8 mouse cellular contexts compared by ENCODE assay signal in the genomic region with DNA sequence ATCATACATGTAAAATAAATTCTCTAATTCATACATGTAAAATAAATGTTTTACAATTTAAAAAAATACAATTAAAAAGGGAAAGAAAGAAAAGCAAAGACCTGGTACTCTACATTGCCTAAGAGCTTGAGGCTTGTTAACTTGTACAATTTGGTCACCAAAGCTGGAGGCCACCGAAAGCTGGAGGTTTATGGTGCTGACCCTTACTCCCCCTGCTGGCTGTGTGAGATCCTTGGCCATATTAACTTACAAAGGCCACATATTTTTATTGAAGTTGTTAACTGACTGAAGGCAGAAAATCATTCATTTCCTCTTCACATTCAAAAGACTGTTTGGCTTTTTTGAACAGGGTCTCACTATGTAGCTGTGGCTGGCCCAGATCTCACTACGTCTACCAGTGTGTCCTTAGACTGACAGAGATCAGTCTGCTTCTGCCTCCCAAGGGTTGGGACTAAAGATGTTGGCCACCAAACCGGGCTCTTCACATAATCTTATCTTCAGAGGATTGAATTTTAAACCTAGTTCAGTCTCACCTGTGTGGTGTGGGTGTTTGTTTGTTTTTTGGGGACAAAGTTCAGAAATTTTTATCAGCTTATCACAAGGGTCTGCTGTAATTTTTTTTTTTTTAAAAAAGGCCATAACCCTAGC. TPM values are rescaled to one million over a fixed set of nuclear protein-coding genes. Genes with fewer than 3 reads are reported as not detected.
A peak's percentile ranks its signal among the peaks of the same experiment; 100 is the strongest.
DNase-seq lines count a peak whose midpoint lies in the region; ATAC-seq and TF ChIP-seq lines count a peak whose summit lies in the region.

No protein-coding gene starts in this region.

- H3K4me1 ChIP-seq in midbrain, embryonic 10.5 days: no peaks in the 10 kb centered on the region; the same call in 1 of the 2 replicates
- peaks cover 12% of the 10 kb centered on the region for H3K4me1 ChIP-seq in midbrain, embryonic 15.5 days
- H3K4me1 ChIP-seq in bone marrow, adult 2 months (ENCODE audit: control insufficient read depth, insufficient read depth, low read length): no peaks in the 10 kb centered on the region; the same call in 1 of the 2 replicates
- H3K4me1 ChIP-seq in intestine, embryonic 14.5 days (replicated peaks; ENCODE audit: control insufficient read depth, insufficient read depth, low read length): peaks cover 15% of the 10 kb centered on the region
- peaks cover 32% of the 10 kb centered on the region for H3K4me1 ChIP-seq in neural tube, embryonic 15.5 days

- H3K4me2 ChIP-seq in midbrain, embryonic 15.5 days: no peak overlapping the region
- H3K4me2 ChIP-seq in intestine, embryonic 14.5 days (ENCODE audit: low read length): no peak overlapping the region
- no peak overlapping the region for H3K4me2 ChIP-seq in neural tube, embryonic 15.5 days

- peak; percentile 38 for DNase-seq in midbrain, embryonic 10.5 days (ENCODE audit: low spot score)
- no peak for DNase-seq in intestine, embryonic 14.5 days (ENCODE audit: low spot score)
- no peak for DNase-seq in layer of hippocampus, postnatal 14 days (ENCODE audit: low spot score in 2 of 2)
- DNase-seq in left cerebral cortex, adult 8-10 months (ENCODE audit: low spot score in 2 of 2): no peak

- peak; percentile 71 for TF ChIP-seq CTCF in bone marrow, adult 2 months (IDR thresholded peaks at IDR 0.05; ENCODE audit: control insufficient read depth, insufficient read depth, low read length)

- H3K36me3 ChIP-seq in midbrain, embryonic 10.5 days: peaks cover 13% of the 10 kb centered on the region
- H3K36me3 ChIP-seq in midbrain, embryonic 15.5 days (replicated peaks): no peaks in the 10 kb centered on the region
- no peaks in the 10 kb centered on the region for H3K36me3 ChIP-seq in intestine, embryonic 14.5 days (ENCODE audit: control insufficient read depth, insufficient read depth, low read length)
- H3K36me3 ChIP-seq in neural tube, embryonic 15.5 days: no peaks in the 10 kb centered on the region

- no peak overlapping the region for H3K9ac ChIP-seq in midbrain, embryonic 15.5 days
- H3K9ac ChIP-seq in intestine, embryonic 14.5 days (ENCODE audit: low read length): no peak overlapping the region
- H3K9ac ChIP-seq in neural tube, embryonic 15.5 days (replicated peaks): no peak overlapping the region

- TF ChIP-seq POLR2A in bone marrow, adult 2 months (IDR thresholded peaks at IDR 0.05; ENCODE audit: borderline replicate concordance, control insufficient read depth, low read depth, low read length): no peak

- WGBS in midbrain, embryonic 10.5 days: 77% methylated on average over 3 of the region's 3 CpGs
- 75% methylated on average over 3 of the region's 3 CpGs for WGBS in midbrain, embryonic 15.5 days
- WGBS in bone marrow, adult 2 months: 38% methylated on average over 3 of the region's 3 CpGs
- WGBS in intestine, embryonic 14.5 days: 60% methylated on average over 3 of the region's 3 CpGs
- 69% methylated on average over 3 of the region's 3 CpGs for WGBS in neural tube, embryonic 15.5 days

- H3K27ac ChIP-seq in midbrain, embryonic 10.5 days (replicated peaks): no peak overlapping the region
- H3K27ac ChIP-seq in midbrain, embryonic 15.5 days: no peak overlapping the region
- no peak overlapping the region for H3K27ac ChIP-seq in bone marrow, adult 2 months (ENCODE audit: control insufficient read depth, insufficient read depth, low read depth, low read length, poor library complexity)
- no peak overlapping the region for H3K27ac ChIP-seq in intestine, embryonic 14.5 days (ENCODE audit: low read depth)
- no peak overlapping the region for H3K27ac ChIP-seq in neural tube, embryonic 15.5 days (replicated peaks)

- ATAC-seq in midbrain, embryonic 15.5 days (replicated peaks): no peak
- ATAC-seq in intestine, embryonic 14.5 days (replicated peaks; ENCODE audit: low FRiP score, low TSS enrichment, low read depth): peak; percentile 63
- ATAC-seq in megakaryocyte progenitor cell, adult 5-6 weeks (replicated peaks; ENCODE audit: poor library complexity): peak; percentile 85
- ATAC-seq in neural tube, embryonic 15.5 days (ENCODE audit: low FRiP score): no peak

- no peak overlapping the region for H3K4me3 ChIP-seq in midbrain, embryonic 10.5 days
- no peak overlapping the region for H3K4me3 ChIP-seq in midbrain, embryonic 15.5 days
- H3K4me3 ChIP-seq in bone marrow, adult 2 months (replicated peaks; ENCODE audit: control insufficient read depth, low read depth, low read length): no peak overlapping the region
- H3K4me3 ChIP-seq in intestine, embryonic 14.5 days (ENCODE audit: low read depth, low read length): no peak overlapping the region
- no peak overlapping the region for H3K4me3 ChIP-seq in neural tube, embryonic 15.5 days (replicated peaks)

- no peaks in the 10 kb centered on the region for H3K9me3 ChIP-seq in midbrain, embryonic 10.5 days (replicated peaks)
- H3K9me3 ChIP-seq in midbrain, embryonic 15.5 days: no peaks in the 10 kb centered on the region
- H3K9me3 ChIP-seq in intestine, embryonic 14.5 days (ENCODE audit: control insufficient read depth, low read length): no peaks in the 10 kb centered on the region
- no peaks in the 10 kb centered on the region for H3K9me3 ChIP-seq in neural tube, embryonic 15.5 days (replicated peaks)

- no peaks in the 10 kb centered on the region for H3K27me3 ChIP-seq in midbrain, embryonic 10.5 days (ENCODE audit: low read depth, poor library complexity, severe bottlenecking)
- H3K27me3 ChIP-seq in midbrain, embryonic 15.5 days (replicated peaks): no peaks in the 10 kb centered on the region
- no peaks in the 10 kb centered on the region for H3K27me3 ChIP-seq in intestine, embryonic 14.5 days (replicated peaks; ENCODE audit: control insufficient read depth, insufficient read depth, low read length)
- no peaks in the 10 kb centered on the region for H3K27me3 ChIP-seq in neural tube, embryonic 15.5 days (replicated peaks)

RNA-seq across cellular contexts. Expression of a gene that starts 8.4 kb away (rescaled TPM):
- 288 and 291 TPM in 2 replicates for polyA plus RNA-seq in midbrain, embryonic 10.5 days (2016; fragmentation: Nextera tagmentation; extraction: Ambion mirVana)
- polyA plus RNA-seq in midbrain, embryonic 15.5 days (2015; fragmentation: Nextera tagmentation; extraction: Ambion mirVana): 197 and 203 TPM in 2 replicates
- polyA plus RNA-seq in bone marrow, adult 2 months (2011; ENCODE audit: insufficient read depth, insufficient read length, low replicate concordance, missing spikeins): 146 and 155 TPM in 2 replicates
- polyA plus RNA-seq in intestine, embryonic 14.5 days (2014; fragmentation: Nextera tagmentation; extraction: Ambion mirVana): 266 and 283 TPM in 2 replicates
- 245 and 256 TPM in 2 replicates for total RNA-seq in megakaryocyte progenitor cell, adult 5-6 weeks (2015)
- 75.9 and 91.4 TPM in 2 replicates for total RNA-seq in megakaryocyte progenitor cell, adult 5-6 weeks (2017)
- total RNA-seq in layer of hippocampus, postnatal 14 days (2021): 100 to 1,000 TPM; 102 to 105 TPM
- polyA plus RNA-seq in neural tube, embryonic 15.5 days (2015; fragmentation: Nextera tagmentation; extraction: Ambion mirVana): 190 and 207 TPM in 2 replicates
- 10 to 100 TPM; 90.9 to 93.2 (median 91.9) TPM for total RNA-seq in left cerebral cortex, adult 8-10 months (2022)

RNA-seq across cellular contexts. Expression of a gene that starts 22.7 kb away (rescaled TPM):
- 5.6 and 6.4 TPM in 2 replicates for polyA plus RNA-seq in midbrain, embryonic 10.5 days (2016; fragmentation: Nextera tagmentation; extraction: Ambion mirVana)
- polyA plus RNA-seq in midbrain, embryonic 15.5 days (2015; fragmentation: Nextera tagmentation; extraction: Ambion mirVana): 0.63 and 0.92 TPM in 2 replicates
- 218 and 304 TPM in 2 replicates for polyA plus RNA-seq in bone marrow, adult 2 months (2011; ENCODE audit: insufficient read depth, insufficient read length, low replicate concordance, missing spikeins)
- polyA plus RNA-seq in intestine, embryonic 14.5 days (2014; fragmentation: Nextera tagmentation; extraction: Ambion mirVana): 1.8 and 1.9 TPM in 2 replicates
- 115 and 140 TPM in 2 replicates for total RNA-seq in megakaryocyte progenitor cell, adult 5-6 weeks (2015)
- 126 and 148 TPM in 2 replicates for total RNA-seq in megakaryocyte progenitor cell, adult 5-6 weeks (2017)
- total RNA-seq in layer of hippocampus, postnatal 14 days (2021): not detected
- polyA plus RNA-seq in neural tube, embryonic 15.5 days (2015; fragmentation: Nextera tagmentation; extraction: Ambion mirVana): 0.99 and 4.6 TPM in 2 replicates
- not detected for total RNA-seq in left cerebral cortex, adult 8-10 months (2022)

RNA-seq across cellular contexts. Expression of a gene that starts 29.5 kb away (rescaled TPM):
- polyA plus RNA-seq in midbrain, embryonic 10.5 days (2016; fragmentation: Nextera tagmentation; extraction: Ambion mirVana): 0.32 and 0.47 TPM in 2 replicates
- polyA plus RNA-seq in midbrain, embryonic 15.5 days (2015; fragmentation: Nextera tagmentation; extraction: Ambion mirVana): 0.31 and 0.34 TPM in 2 replicates
- polyA plus RNA-seq in bone marrow, adult 2 months (2011; ENCODE audit: insufficient read depth, insufficient read length, low replicate concordance, missing spikeins): 1.5 and 2.3 TPM in 2 replicates
- polyA plus RNA-seq in intestine, embryonic 14.5 days (2014; fragmentation: Nextera tagmentation; extraction: Ambion mirVana): 0.11 and 0.34 TPM in 2 replicates
- total RNA-seq in megakaryocyte progenitor cell, adult 5-6 weeks (2015): 1.8 and 3.4 TPM in 2 replicates
- total RNA-seq in megakaryocyte progenitor cell, adult 5-6 weeks (2017): 1.8 and 2.3 TPM in 2 replicates
- total RNA-seq in layer of hippocampus, postnatal 14 days (2021): under 1 TPM; 0.74 to 0.81 TPM
- polyA plus RNA-seq in neural tube, embryonic 15.5 days (2015; fragmentation: Nextera tagmentation; extraction: Ambion mirVana): 0.33 and 0.60 TPM in 2 replicates
- 1 to 10 TPM in 2 of 4 experiments, under 1 TPM in 2; 0.76 to 6.8 (median 2.8) TPM for total RNA-seq in left cerebral cortex, adult 8-10 months (2022)

RNA-seq across cellular contexts. Expression of a gene that starts 40.7 kb away (rescaled TPM):
- polyA plus RNA-seq in midbrain, embryonic 10.5 days (2016; fragmentation: Nextera tagmentation; extraction: Ambion mirVana): 1,542 and 1,692 TPM in 2 replicates
- polyA plus RNA-seq in midbrain, embryonic 15.5 days (2015; fragmentation: Nextera tagmentation; extraction: Ambion mirVana): 669 and 721 TPM in 2 replicates
- polyA plus RNA-seq in bone marrow, adult 2 months (2011; ENCODE audit: insufficient read depth, insufficient read length, low replicate concordance, missing spikeins): 406 and 641 TPM in 2 replicates
- 837 and 906 TPM in 2 replicates for polyA plus RNA-seq in intestine, embryonic 14.5 days (2014; fragmentation: Nextera tagmentation; extraction: Ambion mirVana)
- total RNA-seq in megakaryocyte progenitor cell, adult 5-6 weeks (2015): 700 and 701 TPM in 2 replicates
- 1,324 and 1,596 TPM in 2 replicates for total RNA-seq in megakaryocyte progenitor cell, adult 5-6 weeks (2017)
- 100 to 1,000 TPM; 297 to 307 TPM for total RNA-seq in layer of hippocampus, postnatal 14 days (2021)
- 582 and 600 TPM in 2 replicates for polyA plus RNA-seq in neural tube, embryonic 15.5 days (2015; fragmentation: Nextera tagmentation; extraction: Ambion mirVana)
- total RNA-seq in left cerebral cortex, adult 8-10 months (2022): 100 to 1,000 TPM; 254 to 309 (median 279) TPM

RNA-seq across cellular contexts. Expression of a gene that starts 41.3 kb away (rescaled TPM):
- polyA plus RNA-seq in midbrain, embryonic 10.5 days (2016; fragmentation: Nextera tagmentation; extraction: Ambion mirVana): 194 and 206 TPM in 2 replicates
- polyA plus RNA-seq in midbrain, embryonic 15.5 days (2015; fragmentation: Nextera tagmentation; extraction: Ambion mirVana): 147 and 153 TPM in 2 replicates
- polyA plus RNA-seq in bone marrow, adult 2 months (2011; ENCODE audit: insufficient read depth, insufficient read length, low replicate concordance, missing spikeins): 178 and 226 TPM in 2 replicates
- polyA plus RNA-seq in intestine, embryonic 14.5 days (2014; fragmentation: Nextera tagmentation; extraction: Ambion mirVana): 118 and 123 TPM in 2 replicates
- total RNA-seq in megakaryocyte progenitor cell, adult 5-6 weeks (2015): 112 and 119 TPM in 2 replicates
- 194 and 261 TPM in 2 replicates for total RNA-seq in megakaryocyte progenitor cell, adult 5-6 weeks (2017)
- 100 to 1,000 TPM; 155 to 158 TPM for total RNA-seq in layer of hippocampus, postnatal 14 days (2021)
- 102 and 107 TPM in 2 replicates for polyA plus RNA-seq in neural tube, embryonic 15.5 days (2015; fragmentation: Nextera tagmentation; extraction: Ambion mirVana)
- total RNA-seq in left cerebral cortex, adult 8-10 months (2022): 100 to 1,000 TPM; 174 to 198 (median 181) TPM

Comparison
In these comparisons a context has a peak if more than half of its experiments do, and no peak if none do; other contexts are left out.
1. ATAC-seq: peak in intestine, embryonic 14.5 days (single experiment) and megakaryocyte progenitor cell, adult 5-6 weeks (single experiment); none in midbrain, embryonic 15.5 days (single experiment) and neural tube, embryonic 15.5 days (single experiment).
2. RNA of a gene that starts 22.7 kb away (polyA plus RNA-seq): 218 to 304 TPM in bone marrow, adult 2 months; 5.6 to 6.4 TPM in midbrain, embryonic 10.5 days, 1.8 to 1.9 TPM in intestine, embryonic 14.5 days, 0.99 to 4.6 TPM in neural tube, embryonic 15.5 days and 0.63 to 0.92 TPM in midbrain, embryonic 15.5 days; every median in the first group is over 10 times any median in the second.